Mouse (Mus musculus) spleen, adult 2 months (tissue): ENCODE measurements around the gene Nav2. TPM values are rescaled to one million over a fixed set of nuclear protein-coding genes. Genes with fewer than 3 reads are reported as not detected.

ENCODE experiments used
- DNase-seq, 2 experiments: peaks; one replicate each; pipeline versions ENCODE4 v3.0.0 to v3.0.0-alpha.2; 2012 to 2021; ENCODE audit warnings: low spot score in 2 of 2, low read depth in 1 of 2
- H3K27ac ChIP-seq: fragments of 200-500 bp; 2 replicates; pipeline ENCODE4 v1.5.1; 2012; ENCODE audit warnings: low read length, inconsistent platforms; ENCODE audit not compliant: insufficient read depth
- H3K27me3 ChIP-seq: fragments of 200-500 bp; 2 replicates; pipeline ENCODE4 v1.6.1; 2012; ENCODE audit warnings: mild to moderate bottlenecking, moderate library complexity, low read length, inconsistent platforms; ENCODE audit not compliant: control insufficient read depth, insufficient read depth
- H3K36me3 ChIP-seq: fragments of 200-500 bp; 2 replicates; pipeline ENCODE4 v1.6.1; 2012; ENCODE audit warnings: mild to moderate bottlenecking, low read length, inconsistent platforms; ENCODE audit not compliant: control insufficient read depth, insufficient read depth
- H3K4me1 ChIP-seq: fragments of 200-500 bp; 2 replicates; pipeline ENCODE4 v1.6.1; 2011; ENCODE audit warnings: inconsistent platforms; ENCODE audit not compliant: control insufficient read depth, insufficient read depth, insufficient read length
- H3K4me3 ChIP-seq: fragments of 200-500 bp; 2 replicates; pipeline ENCODE4 v1.5.1; 2011; ENCODE audit warnings: mild to moderate bottlenecking, inconsistent platforms; ENCODE audit not compliant: insufficient read depth, insufficient read length; ENCODE audit errors: extremely low read depth
- CTCF ChIP-seq: fragments of 200-500 bp; IDR thresholded peaks from 2 replicates; pipeline ENCODE4 v1.5.1; 2011; ENCODE audit warnings: mild to moderate bottlenecking, inconsistent platforms; ENCODE audit not compliant: insufficient read depth, insufficient read length, insufficient replicate concordance; ENCODE audit errors: extremely low read depth
- POLR2A ChIP-seq: fragments of 200-500 bp; IDR thresholded peaks from 2 replicates; pipeline ENCODE4 v1.6.1; 2011; ENCODE audit warnings: low read depth, low read length, inconsistent platforms
- WGBS: fragments of 180-500 bp; shearing (Covaris S2); methylation state at CpG from one replicate; pipeline ENCODE4 v1.1.7; 2018; 5-methylcytosine and 5-hydroxymethylcytosine counted together
- polyA plus RNA-seq: library from polyadenylated mRNA; depleted of rRNA; stranded (reverse); fragments of >200 nt; gene quantifications from 2 replicates; pipeline ENCODE4 v1.2.3, GENCODE M21; 2012

The Nav2 gene
- polyA plus RNA-seq, 1 experiment, result 3.5 TPM

DNA sequence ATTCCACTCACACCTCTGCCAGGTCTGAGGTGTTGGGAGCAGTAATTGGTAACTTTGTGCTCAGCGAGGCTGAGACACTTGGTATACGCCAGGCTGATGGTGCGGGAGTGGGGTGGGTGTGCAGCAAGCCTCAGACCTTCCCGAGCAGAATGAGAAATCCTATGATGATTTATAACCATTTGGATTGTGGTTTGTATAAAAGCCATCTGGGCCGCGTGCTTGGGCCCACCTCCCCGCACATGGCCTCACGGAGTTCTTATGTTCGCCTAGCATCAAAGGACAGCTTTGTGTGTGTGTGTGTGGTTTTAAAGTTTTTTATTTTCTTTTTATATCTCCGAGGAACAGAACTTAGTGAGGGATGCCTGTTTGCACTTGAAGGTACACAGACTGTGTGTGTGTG is 474.4 kb downstream of the Nav2 start:
- H3K4me3 ChIP-seq, result no peak overlapping the region
- 44% methylated on average over 10 of the region's 10 CpGs for WGBS
- DNase-seq, result no peak
- no peaks in the 10 kb centered on the region for H3K4me1 ChIP-seq
- H3K36me3 ChIP-seq, result no peaks in the 10 kb centered on the region
- no peaks in the 10 kb centered on the region for H3K27me3 ChIP-seq
- no peak for TF ChIP-seq CTCF
- H3K27ac ChIP-seq, result no peak overlapping the region

DNA sequence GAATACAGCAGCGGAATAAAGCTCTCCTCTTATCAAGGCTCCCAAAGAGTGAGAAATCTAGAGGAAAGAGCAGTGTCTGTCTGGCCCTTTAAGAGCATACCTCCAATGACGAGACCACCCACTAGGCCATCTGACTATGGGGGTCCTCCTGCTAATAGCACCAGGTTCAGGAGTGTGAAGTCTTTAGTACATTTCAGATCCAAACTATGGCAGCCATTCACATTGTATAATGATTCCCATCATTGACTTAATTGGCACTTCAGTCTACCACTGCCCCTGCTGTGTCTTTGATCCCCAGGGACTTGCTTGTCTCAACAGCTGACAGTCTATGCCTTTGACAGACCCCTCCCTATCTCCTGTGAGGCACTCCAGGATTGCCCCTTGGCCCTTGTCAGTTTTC is 479.6 kb downstream of the Nav2 start:
- TF ChIP-seq CTCF (no peak), POLR2A (no peak)
- Histone ChIP-seq H3K36me3 (no peaks in the 10 kb centered on the region), H3K4me1 (no peaks in the 10 kb centered on the region), H3K27ac (no peak overlapping the region), H3K27me3 (no peaks in the 10 kb centered on the region), H3K4me3 (no peak overlapping the region)
- WGBS, result 89% methylated on average over 2 of the region's 2 CpGs
- no peak for DNase-seq

DNA sequence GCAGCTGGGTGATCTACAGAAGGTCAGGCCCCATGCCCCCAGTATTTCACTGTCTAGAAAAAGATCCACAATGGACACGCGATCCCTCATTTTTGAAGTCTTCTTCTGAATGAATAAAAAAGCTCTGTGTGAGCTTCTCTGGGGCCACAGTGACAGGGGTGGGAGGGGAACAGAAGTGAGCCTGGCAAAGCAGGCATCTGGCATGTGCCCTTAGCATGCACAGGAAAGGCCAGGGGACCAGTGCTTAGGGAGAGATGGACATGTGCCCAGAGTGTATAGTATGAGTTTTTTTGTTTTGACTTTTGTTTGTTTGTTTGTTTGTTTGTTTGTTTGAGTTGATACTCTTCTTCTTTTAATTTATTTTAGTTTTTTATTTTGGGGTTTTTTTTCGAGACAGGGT is 481.8 kb downstream of the Nav2 start:
- Histone ChIP-seq H3K27ac (no peak overlapping the region), H3K36me3 (no peaks in the 10 kb centered on the region), H3K4me1 (no peaks in the 10 kb centered on the region), H3K4me3 (no peak overlapping the region), H3K27me3 (no peaks in the 10 kb centered on the region)
- 82% methylated on average over 3 of the region's 3 CpGs for WGBS
- no peak for DNase-seq
- no peak for TF ChIP-seq CTCF
- TF ChIP-seq POLR2A, result no peak

DNA sequence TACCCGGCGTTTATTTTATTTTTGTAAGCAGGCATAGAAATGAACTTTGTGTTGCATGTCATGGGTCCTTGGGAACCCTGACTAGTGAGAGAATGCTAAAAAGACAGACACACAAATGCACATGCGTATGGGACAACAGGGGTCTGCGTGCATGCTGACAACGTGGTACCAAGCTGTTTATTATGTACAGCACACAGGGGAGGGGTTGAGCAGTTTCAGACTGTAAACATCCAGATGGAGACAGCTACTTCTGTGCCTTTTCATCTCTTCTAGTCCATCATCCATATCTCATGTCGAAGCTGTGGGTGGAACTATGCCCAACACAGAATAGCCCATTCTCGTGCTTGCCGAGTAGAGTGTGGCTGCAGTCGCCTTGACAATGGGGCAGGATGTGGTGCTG is 482.3 kb downstream of the Nav2 start:
- no peak for DNase-seq
- Histone ChIP-seq H3K4me3 (no peak overlapping the region), H3K27ac (no peak overlapping the region), H3K4me1 (no peaks in the 10 kb centered on the region), H3K27me3 (no peaks in the 10 kb centered on the region), H3K36me3 (no peaks in the 10 kb centered on the region)
- no peak for TF ChIP-seq POLR2A
- no peak for TF ChIP-seq CTCF
- WGBS, result 77% methylated on average over 9 of the region's 9 CpGs

DNA sequence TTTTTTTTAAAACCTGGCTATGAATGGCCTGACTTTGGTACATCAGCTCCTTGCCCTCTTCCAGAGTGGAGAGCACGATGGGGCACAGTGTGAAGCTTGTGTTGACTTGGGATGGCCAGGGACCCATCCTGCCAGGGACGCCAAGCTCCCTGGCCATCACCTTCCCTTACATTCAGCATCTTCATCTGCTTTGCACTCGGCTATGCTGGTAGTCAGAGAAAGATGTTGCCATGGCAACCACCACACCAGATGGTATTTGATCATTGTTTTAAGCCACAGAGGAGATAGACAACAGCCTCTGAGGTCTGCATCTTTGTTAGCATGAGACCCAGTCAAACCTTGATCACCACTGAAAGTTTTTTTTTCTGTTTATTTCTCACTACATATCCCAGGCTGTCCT is 483.7 kb downstream of the Nav2 start:
- WGBS, result 79% methylated on average over 3 of the region's 3 CpGs
- H3K4me3 ChIP-seq, result no peak overlapping the region

DNA sequence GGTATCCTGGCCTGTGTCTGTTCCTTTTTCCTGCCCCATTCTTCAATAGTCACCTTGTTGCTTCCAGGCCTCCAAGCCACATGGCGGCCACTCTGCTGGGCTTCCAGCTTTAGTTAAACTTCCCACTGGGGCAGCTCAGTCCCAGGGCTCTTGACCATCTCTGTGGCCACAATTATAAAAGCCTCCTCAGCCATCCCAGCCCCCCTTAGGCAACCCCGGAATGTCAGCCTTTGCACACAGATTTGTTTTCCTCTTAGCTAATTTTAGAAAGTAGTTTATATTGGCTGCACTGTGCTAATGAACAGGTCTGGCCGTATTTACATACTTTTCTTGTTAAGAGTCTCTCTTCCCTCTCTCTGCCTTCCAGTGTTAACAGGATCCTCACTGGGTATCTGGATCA is 484.3 kb downstream of the Nav2 start:
- H3K4me3 ChIP-seq, result no peak overlapping the region
- 92% methylated on average over 3 of the region's 3 CpGs for WGBS
- DNase-seq, result no peak
- no peaks in the 10 kb centered on the region; the same call in 1 of the 2 replicates for H3K4me1 ChIP-seq
- H3K27me3 ChIP-seq, result no peaks in the 10 kb centered on the region
- TF ChIP-seq CTCF, result no peak
- TF ChIP-seq POLR2A, result no peak
- H3K27ac ChIP-seq, result no peak overlapping the region
- H3K36me3 ChIP-seq, result no peaks in the 10 kb centered on the region

More for the DNA sequence above, 483.7 kb downstream of the Nav2 start:
- no peaks in the 10 kb centered on the region for H3K36me3 ChIP-seq
- no peak for DNase-seq
- H3K27ac ChIP-seq, result no peak overlapping the region
- TF ChIP-seq POLR2A (no peak), CTCF (no peak)
- H3K4me1 ChIP-seq, result no peaks in the 10 kb centered on the region
- no peaks in the 10 kb centered on the region for H3K27me3 ChIP-seq

DNA sequence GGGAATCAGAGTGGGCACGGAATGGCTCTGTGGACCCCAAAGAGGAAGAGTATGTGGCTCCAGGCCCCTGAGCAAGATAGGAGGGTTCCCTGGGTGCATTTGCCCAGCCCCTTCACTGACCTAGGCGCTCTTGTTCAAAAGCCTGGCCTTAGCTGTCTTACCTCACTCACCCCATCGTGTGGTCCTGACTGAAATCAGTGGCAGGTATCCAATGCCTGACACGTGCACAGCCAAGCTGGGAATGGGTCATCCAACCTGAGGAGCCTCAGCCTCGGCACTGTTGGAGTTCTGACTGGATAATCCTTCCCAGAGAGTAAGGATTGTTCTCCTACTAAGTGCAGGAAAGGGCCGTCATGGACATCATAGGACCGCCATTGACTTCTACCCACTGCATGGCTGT is 485.3 kb downstream of the Nav2 start:
- H3K27me3 ChIP-seq, result no peaks in the 10 kb centered on the region
- 86% methylated on average over 7 of the region's 7 CpGs for WGBS
- no peak for DNase-seq
- H3K4me3 ChIP-seq, result no peak overlapping the region
- H3K36me3 ChIP-seq, result no peaks in the 10 kb centered on the region
- no peak overlapping the region for H3K27ac ChIP-seq
- H3K4me1 ChIP-seq, result no peaks in the 10 kb centered on the region; the same call in 1 of the 2 replicates
- no peak for TF ChIP-seq CTCF
- no peak for TF ChIP-seq POLR2A
